Mouse (Mus musculus) midbrain, embryonic 12.5 days (tissue): Measurements from ENCODE around the gene Mbd5. TPM values are rescaled to one million over a fixed set of nuclear protein-coding genes. Genes with fewer than 3 reads are reported as not detected.

Experiments used
- ATAC-seq: fragments of 200-750 bp; cut with Nextera tagmentation; 2 replicates; pipeline ENCODE4 v1.8.0; 2017; ENCODE audit warnings: low read depth, moderate TSS enrichment, moderate library complexity; ENCODE audit not compliant: low FRiP score
- H3K27ac ChIP-seq: fragments of 300-500 bp; sonication (generic); replicated peaks from 2 replicates; pipeline ENCODE4 v1.5.1; 2016; ENCODE audit warnings: mild to moderate bottlenecking
- H3K27me3 ChIP-seq: fragments of 300-500 bp; sonication (generic); 2 replicates; pipeline ENCODE4 v1.6.1; 2016; ENCODE audit warnings: mild to moderate bottlenecking
- H3K36me3 ChIP-seq: fragments of 300-500 bp; sonication (generic); 2 replicates; pipeline ENCODE4 v1.6.1; 2016
- H3K4me1 ChIP-seq: fragments of 300-500 bp; sonication (generic); 2 replicates; pipeline ENCODE4 v1.6.1; 2016
- H3K4me2 ChIP-seq: fragments of 300-500 bp; sonication (generic); replicated peaks from 2 replicates; pipeline ENCODE4 v1.6.1; 2016; ENCODE audit warnings: mild to moderate bottlenecking, moderate library complexity
- H3K4me3 ChIP-seq: fragments of 300-500 bp; sonication (generic); 2 replicates; pipeline ENCODE4 v1.5.1; 2016; ENCODE audit warnings: mild to moderate bottlenecking
- H3K9ac ChIP-seq: fragments of 300-500 bp; sonication (generic); replicated peaks from 2 replicates; pipeline ENCODE4 v1.6.1; 2016; ENCODE audit warnings: mild to moderate bottlenecking, moderate library complexity
- H3K9me3 ChIP-seq: fragments of 300-500 bp; sonication (generic); 2 replicates; pipeline ENCODE4 v1.6.1; 2016; ENCODE audit warnings: mild to moderate bottlenecking
- WGBS: fragments of 180-500 bp; shearing (Covaris S2); methylation state at CpG from one replicate; pipeline ENCODE4 v1.1.7; 2016; 5-methylcytosine and 5-hydroxymethylcytosine counted together
- polyA plus RNA-seq: library from polyadenylated mRNA; unstranded; fragments of >200 nt; fragmentation: Nextera tagmentation; extraction: Ambion mirVana; gene quantifications from 2 replicates; pipeline ENCODE4 v1.2.1, GENCODE M21; 2016

The Mbd5 gene
- 35.1 and 42.3 TPM in 2 replicates for polyA plus RNA-seq

DNA sequence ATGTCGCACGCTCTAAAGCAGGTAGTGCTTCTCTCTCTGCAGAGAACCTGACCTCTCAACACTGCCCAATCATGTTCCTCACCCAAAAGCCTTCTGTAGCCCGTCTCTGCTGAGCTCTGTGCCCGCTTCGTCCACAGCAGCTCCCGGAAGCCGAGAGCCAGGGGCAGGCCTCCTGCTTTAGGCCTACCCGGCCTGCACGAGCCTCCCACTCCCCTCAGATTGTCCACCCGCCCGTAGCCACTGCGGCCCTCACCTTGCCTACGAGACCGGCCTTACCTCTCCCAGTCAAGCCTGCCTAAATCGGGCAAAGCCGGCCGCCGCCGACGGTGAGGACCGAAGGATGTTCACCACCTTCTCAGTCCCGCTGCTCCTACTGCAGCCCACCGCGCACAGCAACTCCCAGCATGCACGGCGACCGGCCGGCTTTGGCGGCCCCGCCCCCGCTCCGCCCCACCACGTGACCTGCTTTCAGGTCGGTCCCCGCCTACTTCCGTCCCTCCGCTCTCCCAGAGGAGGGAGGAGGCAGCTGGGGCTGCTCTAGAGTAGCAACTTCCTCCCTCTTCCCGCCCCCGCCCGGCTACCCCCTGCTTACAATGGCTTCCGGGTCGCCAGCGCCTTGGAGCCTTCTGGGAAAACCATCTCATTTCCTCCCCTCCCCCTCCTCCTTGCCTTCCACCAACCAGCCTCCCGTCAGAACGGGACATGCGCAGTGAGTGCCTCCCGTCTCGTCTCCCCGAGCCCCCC, at the start of gene Mbd5:
Mbd5 (plus strand) TSS at position 668 of the 744 bp plus-strand sequence.
- no peaks in the 10 kb centered on the region for H3K27me3 ChIP-seq
- H3K36me3 ChIP-seq = no peaks in the 10 kb centered on the region
- peak within 1 kb of the TSS; percentile 89 for H3K4me3 ChIP-seq
- peaks cover 9% of the 10 kb centered on the region for H3K4me1 ChIP-seq
- ATAC-seq = peak; percentile 99
- H3K27ac ChIP-seq = peak within 1 kb of the TSS; percentile 96
- H3K4me2 ChIP-seq = peak within 1 kb of the TSS; percentile 78
- H3K9me3 ChIP-seq = no peaks in the 10 kb centered on the region
- WGBS = under 1% methylated on average over 42 of the region's 49 CpGs
- peak within 1 kb of the TSS; percentile 89 for H3K9ac ChIP-seq

GRCm38 (mm10) chr2:48908866-48909265, 40.4 kb upstream of the Mbd5 start:
- no peaks in the 10 kb centered on the region for H3K4me1 ChIP-seq
- H3K9ac ChIP-seq = no peak overlapping the region
- no peak for ATAC-seq
- no peak overlapping the region for H3K27ac ChIP-seq
- H3K4me2 ChIP-seq = no peak overlapping the region
- H3K36me3 ChIP-seq = peaks cover 24% of the 10 kb centered on the region
- H3K4me3 ChIP-seq = no peak overlapping the region
- H3K27me3 ChIP-seq = no peaks in the 10 kb centered on the region
- WGBS = 64% methylated on average over 2 of the region's 2 CpGs
- no peaks in the 10 kb centered on the region for H3K9me3 ChIP-seq

GRCm38 (mm10) chr2:48914185-48914584, 35.1 kb upstream of the Mbd5 start:
- H3K9ac ChIP-seq = no peak overlapping the region
- H3K4me1 ChIP-seq = no peaks in the 10 kb centered on the region
- peaks cover 33% of the 10 kb centered on the region for H3K36me3 ChIP-seq
- 72% methylated on average over 1 of the region's 1 CpGs for WGBS
- H3K9me3 ChIP-seq = no peaks in the 10 kb centered on the region
- no peak overlapping the region for H3K4me3 ChIP-seq
- no peaks in the 10 kb centered on the region for H3K27me3 ChIP-seq
- no peak overlapping the region for H3K4me2 ChIP-seq
- no peak overlapping the region for H3K27ac ChIP-seq
- no peak for ATAC-seq

DNA sequence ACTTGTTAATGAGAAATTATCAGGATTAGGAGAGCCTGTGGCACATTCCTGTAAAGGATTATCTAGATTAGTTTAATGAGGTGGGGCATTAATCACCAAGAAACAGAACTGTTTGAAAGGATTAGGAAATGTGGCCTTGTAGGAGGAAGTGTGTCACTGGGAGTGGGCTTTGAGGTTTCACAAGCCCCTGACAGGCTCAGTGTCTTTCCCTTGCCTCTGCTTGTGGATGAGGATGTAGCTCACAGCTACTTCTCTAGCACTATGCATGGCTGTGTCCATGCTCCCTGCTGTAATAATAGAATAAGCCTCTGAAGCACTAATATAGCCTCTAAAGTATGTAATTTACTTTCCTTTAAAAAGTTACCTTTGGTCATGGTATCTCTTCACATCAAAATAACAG, 33.5 kb upstream of the Mbd5 start:
- H3K4me3 ChIP-seq = no peak overlapping the region
- no peaks in the 10 kb centered on the region for H3K9me3 ChIP-seq
- no peaks in the 10 kb centered on the region for H3K4me1 ChIP-seq
- H3K9ac ChIP-seq = no peak overlapping the region
- H3K4me2 ChIP-seq = no peak overlapping the region
- H3K36me3 ChIP-seq = peaks cover 35% of the 10 kb centered on the region
- no peaks in the 10 kb centered on the region for H3K27me3 ChIP-seq
- no peak overlapping the region for H3K27ac ChIP-seq
- ATAC-seq = no peak

- Histone ChIP-seq H3K9me3 (no peaks in the 10 kb centered on the region), H3K27me3 (no peaks in the 10 kb centered on the region), H3K4me2 (no peak overlapping the region), H3K4me3 (no peak overlapping the region), H3K27ac (no peak overlapping the region), H3K4me1 (no peaks in the 10 kb centered on the region), H3K36me3 (peaks cover 9% of the 10 kb centered on the region), H3K9ac (no peak overlapping the region)
- 90% methylated on average over 2 of the region's 2 CpGs for WGBS
- no peak for ATAC-seq
Observed at GRCm38 (mm10) chr2:48935058-48935457, 14.2 kb upstream of the Mbd5 start.

- H3K9ac ChIP-seq = peak overlapping the region; percentile 83; the same call in 1 of the 2 replicates
- WGBS = 79% methylated on average over 3 of the region's 3 CpGs
Observed at GRCm38 (mm10) chr2:48947761-48948160, 1.5 kb upstream of the Mbd5 start.

DNA sequence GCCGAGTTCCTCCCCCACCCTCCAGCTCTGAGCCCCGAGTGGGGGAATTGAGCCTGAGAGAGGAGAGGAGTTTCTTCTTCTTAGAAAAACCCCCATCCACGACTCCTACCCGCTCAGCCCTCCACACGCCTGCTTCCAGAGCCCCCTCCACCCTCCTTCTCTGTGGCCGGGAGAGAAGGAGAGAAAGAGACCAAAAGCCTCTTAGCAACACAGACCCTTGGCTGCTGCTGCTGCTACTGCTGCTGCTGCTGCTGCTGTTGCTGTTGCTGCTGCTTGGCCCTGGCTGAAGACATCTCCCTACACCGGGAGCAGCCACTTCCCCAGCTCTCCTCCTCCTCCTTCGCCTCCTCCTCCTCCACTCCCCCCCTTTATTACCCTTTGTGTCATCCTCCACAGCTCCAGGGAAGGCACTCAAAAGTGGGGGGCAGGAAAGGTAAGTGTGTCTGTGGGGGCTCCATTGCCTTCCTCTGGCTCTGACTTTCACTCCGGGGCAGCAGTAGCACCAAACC, 489 bp downstream of the Mbd5 start:
- H3K9ac ChIP-seq = peak overlapping the region; percentile 89
- peak overlapping the region; percentile 65 for H3K4me2 ChIP-seq
- ATAC-seq = peak; percentile 78
- no peaks in the 10 kb centered on the region for H3K27me3 ChIP-seq
- peak overlapping the region; percentile 96 for H3K27ac ChIP-seq
- H3K9me3 ChIP-seq = no peaks in the 10 kb centered on the region
- no peaks in the 10 kb centered on the region for H3K36me3 ChIP-seq
- peaks cover 9% of the 10 kb centered on the region for H3K4me1 ChIP-seq
- H3K4me3 ChIP-seq = peak overlapping the region; percentile 89
- 0% methylated on average over 8 of the region's 9 CpGs for WGBS

More at GRCm38 (mm10) chr2:48947761-48948160, 1.5 kb upstream of the Mbd5 start:
- no peaks in the 10 kb centered on the region for H3K9me3 ChIP-seq
- ATAC-seq = no peak
- H3K27me3 ChIP-seq = no peaks in the 10 kb centered on the region
- H3K27ac ChIP-seq = no peak overlapping the region
- H3K4me1 ChIP-seq = peaks cover 9% of the 10 kb centered on the region
- peak overlapping the region; percentile 78 for H3K4me2 ChIP-seq
- peak overlapping the region; percentile 89 for H3K4me3 ChIP-seq
- H3K36me3 ChIP-seq = no peaks in the 10 kb centered on the region

GRCm38 (mm10) chr2:48950252-48950315, 776 bp downstream of the Mbd5 start, which contains the start of gene Orc4:
TSS of gene Orc4 (minus strand) at chr2:48950277.
- H3K4me1 ChIP-seq = peaks cover 9% of the 10 kb centered on the region
- no peak for ATAC-seq
- H3K9ac ChIP-seq = peak within 1 kb of the TSS; percentile 89
- WGBS = 0% methylated on average over 2 of the region's 2 CpGs
- no peaks in the 10 kb centered on the region for H3K27me3 ChIP-seq
- H3K4me2 ChIP-seq = peak within 1 kb of the TSS; percentile 78
- peak within 1 kb of the TSS; percentile 89 for H3K4me3 ChIP-seq
- no peaks in the 10 kb centered on the region for H3K36me3 ChIP-seq
- peak within 1 kb of the TSS; percentile 96 for H3K27ac ChIP-seq
- H3K9me3 ChIP-seq = no peaks in the 10 kb centered on the region

- H3K27me3 ChIP-seq = no peaks in the 10 kb centered on the region
- no peaks in the 10 kb centered on the region for H3K9me3 ChIP-seq
- ATAC-seq = no peak
- H3K4me3 ChIP-seq = peak overlapping the region; percentile 89
- H3K9ac ChIP-seq = peak overlapping the region; percentile 89
- no peaks in the 10 kb centered on the region for H3K36me3 ChIP-seq
- 12% methylated on average over 5 of the region's 6 CpGs for WGBS
- H3K27ac ChIP-seq = peak overlapping the region; percentile 96
- H3K4me1 ChIP-seq = peaks cover 9% of the 10 kb centered on the region
- peak overlapping the region; percentile 65 for H3K4me2 ChIP-seq
Observed at GRCm38 (mm10) chr2:48950316-48950880, 1.1 kb downstream of the Mbd5 start.

- Histone ChIP-seq H3K4me1 (peaks cover 3% of the 10 kb centered on the region; the same call in 1 of the 2 replicates), H3K4me2 (no peak overlapping the region), H3K4me3 (no peak overlapping the region), H3K9me3 (no peaks in the 10 kb centered on the region), H3K27ac (no peak overlapping the region), H3K36me3 (no peaks in the 10 kb centered on the region), H3K9ac (no peak overlapping the region), H3K27me3 (no peaks in the 10 kb centered on the region)
- 78% methylated on average over 3 of the region's 3 CpGs for WGBS
- ATAC-seq = no peak
Observed at GRCm38 (mm10) chr2:48956591-48956990, 7.3 kb downstream of the Mbd5 start.

DNA sequence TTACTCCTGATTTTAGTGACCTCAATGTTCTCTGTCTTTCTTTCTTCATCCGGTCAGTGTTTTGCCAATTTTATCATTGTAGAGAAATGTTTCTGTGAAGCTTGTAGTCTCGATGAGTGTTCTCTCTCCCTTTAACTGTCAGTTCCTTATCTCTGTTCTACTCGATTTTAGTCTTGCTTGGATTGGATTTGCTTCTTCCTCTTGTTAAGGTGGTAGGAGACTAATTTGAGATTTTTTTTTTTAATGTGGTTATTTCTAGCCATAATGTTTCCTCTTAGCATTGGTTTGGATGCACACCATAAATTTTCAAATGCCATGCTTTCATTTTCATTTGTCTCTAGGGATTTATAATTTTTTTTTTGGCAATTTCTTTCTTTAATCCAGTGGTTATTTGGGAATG, 29.6 kb downstream of the Mbd5 start:
- Histone ChIP-seq H3K9ac (no peak overlapping the region), H3K4me3 (no peak overlapping the region), H3K4me1 (no peaks in the 10 kb centered on the region), H3K27ac (no peak overlapping the region), H3K9me3 (no peaks in the 10 kb centered on the region), H3K27me3 (no peaks in the 10 kb centered on the region), H3K36me3 (no peaks in the 10 kb centered on the region), H3K4me2 (no peak overlapping the region)
- no peak for ATAC-seq
- 87% methylated on average over 3 of the region's 3 CpGs for WGBS

GRCm38 (mm10) chr2:48990322-48990721, 41.0 kb downstream of the Mbd5 start:
- 0 out of 2 replicates have a peak, but pooled peaks cover 6% of the 10 kb centered on the region for H3K36me3 ChIP-seq
- H3K4me2 ChIP-seq = no peak overlapping the region
- no peak overlapping the region for H3K4me3 ChIP-seq
- H3K27ac ChIP-seq = no peak overlapping the region
- no peak overlapping the region for H3K9ac ChIP-seq
- WGBS = 88% methylated on average over 3 of the region's 3 CpGs
- H3K27me3 ChIP-seq = no peaks in the 10 kb centered on the region
- H3K4me1 ChIP-seq = no peaks in the 10 kb centered on the region
- no peak for ATAC-seq
- H3K9me3 ChIP-seq = no peaks in the 10 kb centered on the region
